Mouse (Mus musculus) Patski (cell line): Measurements from ENCODE around the gene Cisd1. TPM values are rescaled to one million over a fixed set of nuclear protein-coding genes. Genes with fewer than 3 reads are reported as not detected.

Experiments used
- ATAC-seq: fragments of 100-300 bp; one replicate; pipeline ENCODE4 v1.8.0; 2021
- CTCF ChIA-PET: fragments of 350-600 bp; sonication (Branson Sonifier 250); formaldehyde crosslinking; loops from one replicate; lab custom pipeline; 2022; ENCODE audit warnings: inconsistent platforms; lab: Charles Lee
- POLR2A ChIA-PET: fragments of 350-600 bp; sonication (Branson Sonifier 250); formaldehyde crosslinking; loops from one replicate; lab custom pipeline; 2022; ENCODE audit warnings: antibody characterized with exemption, inconsistent platforms; lab: Charles Lee
- DNase-seq: peaks from one replicate; pipeline ENCODE4 v3.0.0-alpha.2; 2011; ENCODE audit warnings: low read depth, low spot score
- H3K27me3 ChIP-seq: fragments of 371-371 bp; one replicate; pipeline ENCODE4 v1.5.1; 2021
- CTCF ChIP-seq: fragments of 100-300 bp; IDR thresholded peaks from one replicate; pipeline ENCODE4 v1.5.1; 2021
- in situ Hi-C: fragments of 300-500 bp; cut with MboI; formaldehyde crosslinking; loops from 3 replicates; pipeline ENCODE4 v1.11.1; 2018; ENCODE audit warnings: low pct_unique_long_range_greater_than_20kb, mixed read lengths
- polyA plus RNA-seq: library from polyadenylated mRNA; unstranded; gene quantifications from one replicate; pipeline ENCODE4 v1.2.3, GENCODE M21; 2021

Cisd1 gene
- polyA plus RNA-seq, 1 experiment from 2014 or later: 137 TPM

DNA sequence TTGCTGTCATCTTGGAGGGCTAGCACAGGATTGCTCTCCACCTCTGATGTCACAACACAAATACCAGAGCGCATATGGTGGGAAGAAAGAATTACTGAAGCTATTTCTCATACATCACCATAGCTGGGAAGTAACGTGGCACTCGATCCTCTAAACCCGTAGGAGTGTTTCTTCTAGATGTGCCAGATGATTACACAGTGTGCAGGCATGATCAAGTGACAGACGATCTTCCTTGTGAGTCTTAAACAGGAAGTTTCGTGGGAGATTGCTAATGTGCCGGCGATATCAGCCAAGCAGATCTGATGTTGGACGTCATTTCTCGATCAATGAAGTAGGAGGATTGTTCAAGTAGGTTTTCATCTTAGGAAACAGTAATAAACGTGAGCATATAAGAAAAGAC is 29.0 kb upstream of the Cisd1 start:
- no peak for DNase-seq
- ChIA-PET CTCF (interaction anchor here (1.1 to 1.8 kb wide), 2 partner anchors 16 to 32 kb away, joined by 4 read pairs; no protein-coding TSS in a partner anchor), POLR2A (no interaction called here)
- in situ Hi-C loops: loop anchor here (25.0 kb wide), 1 partner anchor 236 kb away; no protein-coding TSS in a partner anchor
- ATAC-seq: no peak
- TF ChIP-seq CTCF: no peak
- H3K27me3 ChIP-seq: no peaks in the 10 kb centered on the region

DNA sequence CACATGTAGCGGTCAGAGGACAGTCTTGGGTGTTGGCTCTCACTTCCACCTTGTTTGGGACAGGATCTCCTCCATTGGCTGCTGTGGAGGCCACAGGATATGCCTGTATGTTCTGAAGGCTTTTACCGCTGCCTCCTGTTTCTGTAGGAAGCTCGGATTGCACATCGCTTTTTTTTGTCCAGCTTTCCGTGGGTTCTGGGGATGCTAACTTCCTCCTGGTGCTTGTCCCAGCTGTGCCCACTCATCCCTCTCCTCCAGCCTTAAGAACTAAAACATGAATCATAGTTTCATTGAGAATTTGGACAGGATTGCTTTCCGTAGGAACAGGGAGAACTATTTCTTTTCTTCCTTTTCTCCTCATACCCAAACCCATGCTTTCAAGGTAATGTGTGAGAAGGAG is 27.1 kb upstream of the Cisd1 start:
- no peak for TF ChIP-seq CTCF
- in situ Hi-C loops: loop anchor here (25.0 kb wide), 1 partner anchor 235 kb away; no protein-coding TSS in a partner anchor
- POLR2A ChIA-PET: no interaction called here
- ATAC-seq: no peak
- no peaks in the 10 kb centered on the region for H3K27me3 ChIP-seq
- DNase-seq: no peak
- CTCF ChIA-PET: interaction anchor here (1.1 kb wide), 1 partner anchor 29 kb away, joined by 3 read pairs; no protein-coding TSS in a partner anchor

DNA sequence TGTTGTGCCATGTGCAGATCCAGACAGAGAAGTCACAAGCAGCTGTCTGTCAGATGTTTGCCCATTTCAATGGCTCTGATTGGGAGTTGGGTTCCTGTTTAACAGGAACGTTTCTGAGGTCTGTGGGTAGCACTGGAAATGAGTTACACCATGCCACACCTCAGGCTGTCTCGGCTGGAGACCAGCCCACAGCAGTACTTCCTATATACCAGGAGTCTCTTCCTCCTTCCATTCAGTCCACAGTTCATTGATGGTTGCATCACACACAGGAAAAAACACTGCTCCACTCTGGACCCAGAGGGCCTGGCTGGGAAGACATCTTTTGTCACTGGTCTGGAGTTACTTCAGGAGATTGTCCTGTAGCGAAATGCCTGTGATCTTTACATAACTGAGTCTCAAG is 24.7 kb upstream of the Cisd1 start:
- TF ChIP-seq CTCF: no peak
- H3K27me3 ChIP-seq: no peaks in the 10 kb centered on the region
- POLR2A ChIA-PET: no interaction called here
- CTCF ChIA-PET: interaction anchor here (0.7 to 3.1 kb wide), 3 partner anchors 9 to 43 kb away, joined by 3 to 13 read pairs (median 3); no protein-coding TSS in a partner anchor
- DNase-seq (no peak), ATAC-seq (peak; percentile 16)
- in situ Hi-C loops: loop anchor here (25.0 kb wide), 1 partner anchor 232 kb away; no protein-coding TSS in a partner anchor

DNA sequence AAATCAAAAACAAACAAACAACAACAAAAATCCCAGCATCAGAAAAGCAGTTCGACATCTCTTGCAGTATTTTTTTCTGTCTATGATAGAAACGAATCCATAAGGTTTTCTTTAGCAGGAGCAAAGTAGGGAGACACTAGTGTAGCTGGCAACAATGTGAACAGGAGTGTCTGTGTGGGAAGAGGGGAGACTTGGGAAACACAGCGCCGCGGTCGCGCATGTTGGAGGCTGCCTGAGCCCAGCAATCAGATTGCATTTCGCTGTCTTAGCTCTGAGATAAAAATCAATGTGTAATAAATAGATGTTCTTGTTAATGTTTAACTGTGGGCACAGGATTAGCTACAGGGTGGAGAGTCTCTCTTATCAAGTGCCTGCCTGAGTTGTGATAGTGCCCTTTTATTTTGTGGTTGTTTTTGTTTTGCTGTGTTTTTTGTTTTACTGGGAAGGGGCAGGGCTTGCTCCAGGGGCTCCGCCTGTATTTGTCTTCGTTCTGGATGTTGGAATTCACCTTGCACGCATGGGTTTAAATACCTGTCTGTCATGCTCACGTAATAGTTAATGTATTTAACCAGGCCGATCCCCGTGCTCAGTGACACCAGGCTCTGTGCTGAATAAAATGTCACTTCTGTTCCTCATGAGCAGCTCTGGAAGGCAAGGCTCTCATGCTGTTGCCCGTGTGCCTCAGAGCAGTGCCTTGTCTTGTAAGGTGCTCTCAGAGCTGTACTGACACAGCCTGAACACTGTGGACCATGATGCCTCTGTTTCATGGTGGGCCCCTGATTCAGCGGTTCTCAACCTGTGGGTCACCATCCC is 23.6 kb upstream of the Cisd1 start:
- H3K27me3 ChIP-seq: no peaks in the 10 kb centered on the region
- TF ChIP-seq CTCF: no peak
- ChIA-PET CTCF (interaction anchor here (1.0 to 3.1 kb wide), 2 partner anchors 9 to 13 kb away, joined by 4 to 13 read pairs; no protein-coding TSS in a partner anchor), POLR2A (no interaction called here)
- ATAC-seq (peak; percentile 27), DNase-seq (no peak)
- in situ Hi-C loops: loop anchor here (25.0 kb wide), 1 partner anchor 231 kb away; no protein-coding TSS in a partner anchor

DNA sequence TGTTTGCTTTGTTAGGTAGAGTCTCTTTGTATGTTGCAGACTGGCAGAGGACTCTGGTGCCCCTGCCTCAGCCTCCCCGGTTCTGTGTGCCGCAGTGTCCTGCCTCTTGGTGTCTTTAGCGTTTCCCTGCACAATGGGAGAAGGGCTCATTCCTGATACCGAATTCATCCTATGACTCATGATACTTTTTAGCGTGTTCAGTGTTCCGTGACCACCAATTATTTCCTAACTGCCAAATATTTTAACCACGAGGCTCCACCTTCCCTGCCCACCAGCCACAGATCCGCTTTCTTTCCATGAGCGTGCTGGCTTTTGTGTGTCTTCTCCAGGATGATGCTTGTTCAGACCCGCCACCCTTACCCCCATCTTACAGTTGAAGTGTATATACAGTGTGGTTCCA is 19.1 kb upstream of the Cisd1 start:
- ChIA-PET CTCF (interaction anchor here (1.0 to 1.7 kb wide), 3 partner anchors 16 to 37 kb away, joined by 4 to 5 read pairs (median 4); partner anchors contain the start of gene Ipmk), POLR2A (interaction anchor here (1.6 kb wide), 1 partner anchor 15 kb away, joined by 6 read pairs; no protein-coding TSS in a partner anchor)
- TF ChIP-seq CTCF: no peak
- in situ Hi-C loops: loop anchor here (25.0 kb wide), 1 partner anchor 227 kb away; no protein-coding TSS in a partner anchor
- no peaks in the 10 kb centered on the region for H3K27me3 ChIP-seq
- peak; percentile 82 for ATAC-seq
- peak; percentile 64 for DNase-seq

DNA sequence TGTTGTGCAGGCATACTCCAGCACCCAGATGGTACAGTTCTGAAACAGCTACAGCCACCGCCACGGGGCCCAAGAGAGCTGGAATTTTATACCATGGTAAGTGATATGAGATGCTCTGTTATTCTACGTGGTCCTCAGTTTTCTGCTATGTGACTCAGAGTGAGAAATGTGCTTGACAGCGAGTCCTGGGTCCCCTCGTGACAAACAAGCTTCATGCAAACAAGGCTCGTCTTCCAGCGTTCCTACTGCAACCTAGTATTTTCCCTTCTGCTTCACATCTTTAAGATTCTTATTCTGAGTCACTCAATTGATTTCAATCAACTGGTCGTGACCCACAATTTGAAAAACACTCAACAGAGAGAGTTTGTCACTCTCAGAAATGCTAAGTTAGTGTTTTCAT is 18.7 kb upstream of the Cisd1 start:
- H3K27me3 ChIP-seq: no peaks in the 10 kb centered on the region
- DNase-seq (no peak), ATAC-seq (peak; percentile 27)
- ChIA-PET POLR2A (interaction anchor here (0.6 to 1.6 kb wide), 2 partner anchors 11 to 15 kb away, joined by 3 to 6 read pairs; no protein-coding TSS in a partner anchor), CTCF (interaction anchor here (1.0 to 1.7 kb wide), 4 partner anchors 15 to 37 kb away, joined by 3 to 5 read pairs (median 4); partner anchors contain the start of gene Ipmk)
- no peak for TF ChIP-seq CTCF
- in situ Hi-C loops: loop anchor here (25.0 kb wide), 1 partner anchor 226 kb away; no protein-coding TSS in a partner anchor

DNA sequence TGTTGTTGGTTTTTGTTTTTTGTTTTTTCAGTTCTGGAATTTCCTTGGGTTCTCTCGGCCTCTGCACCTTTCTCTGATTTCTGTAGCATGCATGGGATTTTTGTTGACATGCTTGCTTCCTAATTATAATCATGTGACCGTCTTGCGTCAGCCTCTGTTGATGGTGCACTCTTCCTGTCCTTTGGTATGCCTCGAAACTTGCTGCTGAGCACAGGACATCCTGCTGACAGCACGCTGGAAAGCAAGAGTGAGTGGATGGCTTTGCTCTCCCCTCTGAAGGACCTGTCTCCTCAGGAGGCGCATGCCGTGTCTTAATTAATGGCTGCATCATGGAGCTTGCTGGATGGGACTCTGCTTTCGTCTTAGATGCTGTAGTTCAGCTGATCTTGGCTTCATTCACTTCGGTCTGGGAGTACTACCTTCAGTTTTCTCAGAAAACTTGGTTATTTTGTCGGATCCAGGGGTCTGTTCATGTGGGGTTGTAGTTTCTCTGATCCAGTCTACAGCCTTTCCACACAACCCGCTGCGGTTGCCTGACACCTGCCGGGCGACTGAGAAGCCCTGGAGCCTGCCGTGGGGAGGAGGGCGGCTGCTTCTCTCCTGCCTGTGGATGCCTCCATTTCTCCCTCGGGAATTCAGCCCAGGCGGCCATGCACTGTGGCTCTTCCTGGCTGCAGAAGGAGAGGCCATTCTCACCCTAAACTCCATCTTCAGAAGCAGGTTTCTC is 17.2 kb upstream of the Cisd1 start:
- DNase-seq (no peak), ATAC-seq (no peak)
- H3K27me3 ChIP-seq: no peaks in the 10 kb centered on the region
- in situ Hi-C loops: loop anchor here (25.0 kb wide), 1 partner anchor 225 kb away; no protein-coding TSS in a partner anchor
- POLR2A ChIA-PET: interaction anchor here (1.0 kb wide), 1 partner anchor 17 kb away, joined by 3 read pairs; no protein-coding TSS in a partner anchor
- TF ChIP-seq CTCF: no peak
- CTCF ChIA-PET: interaction anchor here (1.2 kb wide), 2 partner anchors 20 to 36 kb away, joined by 3 to 4 read pairs; no protein-coding TSS in a partner anchor

DNA sequence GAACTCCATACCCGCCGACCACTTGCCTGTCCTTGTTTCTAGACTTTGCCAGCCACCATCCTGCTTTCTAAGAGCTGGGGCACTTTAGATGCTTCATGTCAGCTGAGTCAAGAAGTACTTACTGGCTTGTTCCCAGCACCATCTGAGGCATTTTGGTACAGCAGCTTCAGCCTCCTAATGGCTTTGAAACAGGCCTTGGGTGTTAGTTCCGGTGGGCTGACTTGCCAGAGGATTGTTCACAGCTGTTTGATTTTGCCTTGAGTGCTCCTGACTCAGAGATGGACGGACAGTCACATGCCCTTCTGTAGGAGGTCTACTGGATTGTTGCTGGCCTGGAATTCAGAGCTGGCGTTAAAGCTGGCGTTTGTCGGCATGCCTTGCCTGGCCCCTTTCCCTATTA is 16.3 kb upstream of the Cisd1 start:
- in situ Hi-C loops: loop anchor here (25.0 kb wide), 1 partner anchor 224 kb away; no protein-coding TSS in a partner anchor
- no peaks in the 10 kb centered on the region for H3K27me3 ChIP-seq
- TF ChIP-seq CTCF: no peak
- ATAC-seq (peak; percentile 70), DNase-seq (peak; percentile 76)
- ChIA-PET CTCF (no interaction called here), POLR2A (interaction anchor here (1.1 kb wide), 1 partner anchor 12 kb away, joined by 3 read pairs; no protein-coding TSS in a partner anchor)

DNA sequence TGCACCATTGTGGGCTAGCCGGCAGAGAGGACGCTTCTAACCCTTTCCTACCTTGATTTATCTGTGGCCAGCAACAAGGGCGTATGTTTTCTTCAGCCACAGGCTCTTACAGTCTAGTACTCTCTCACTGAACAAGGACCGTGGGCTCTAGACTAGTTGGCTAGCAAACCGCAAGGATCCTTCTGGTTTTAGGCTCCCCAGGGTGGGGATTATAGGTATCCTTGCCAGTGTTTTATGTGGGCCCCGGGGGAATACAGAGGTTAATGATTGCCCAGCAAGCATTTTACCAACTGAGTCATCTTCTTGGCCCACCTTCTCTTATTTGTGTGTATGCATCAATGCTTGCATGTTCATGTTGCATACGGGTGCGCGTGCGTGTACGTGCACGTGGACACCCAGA is 10.2 kb upstream of the Cisd1 start:
- DNase-seq: peak; percentile 83

More for the DNA sequence above, 10.2 kb upstream of the Cisd1 start:
- peak; percentile 76 for ATAC-seq
- in situ Hi-C loops: loop anchor here (25.0 kb wide), 1 partner anchor 218 kb away; no protein-coding TSS in a partner anchor
- CTCF ChIA-PET: no interaction called here
- no peaks in the 10 kb centered on the region for H3K27me3 ChIP-seq
- no peak for TF ChIP-seq CTCF
- POLR2A ChIA-PET: no interaction called here
